Mouse (Mus musculus) cortical plate, adult 2 months (tissue): ENCODE results near the gene Parp4. TPM values are rescaled to one million over a fixed set of nuclear protein-coding genes. Genes with fewer than 3 reads are reported as not detected.
A peak's percentile ranks its signal among the peaks of the same experiment; 100 is the strongest.

Experiments used
- H3K27ac ChIP-seq: fragments of 200-500 bp; 2 replicates; pipeline ENCODE4 v1.5.1; 2012; ENCODE audit warnings: low read length, control low read depth, inconsistent platforms; ENCODE audit not compliant: insufficient read depth
- H3K4me1 ChIP-seq: fragments of 200-500 bp; 2 replicates; pipeline ENCODE4 v1.6.1; 2011; ENCODE audit warnings: low read length; ENCODE audit not compliant: control insufficient read depth, insufficient read depth
- H3K4me3 ChIP-seq: fragments of 200-500 bp; 2 replicates; pipeline ENCODE4 v1.5.1; 2011; ENCODE audit warnings: mild to moderate bottlenecking, low read length, control low read depth; ENCODE audit not compliant: insufficient read depth
- CTCF ChIP-seq: fragments of 200-500 bp; IDR thresholded peaks from 2 replicates; pipeline ENCODE4 v1.5.1; 2011; ENCODE audit warnings: mild to moderate bottlenecking, control low read depth, low read length; ENCODE audit not compliant: insufficient read depth; ENCODE audit errors: extremely low read depth
- POLR2A ChIP-seq: fragments of 200-500 bp; IDR thresholded peaks from 2 replicates; pipeline ENCODE4 v1.6.1; 2011; ENCODE audit warnings: mild to moderate bottlenecking, low read length, control low read depth; ENCODE audit not compliant: insufficient read depth; ENCODE audit errors: extremely low read depth
- polyA plus RNA-seq: library from polyadenylated mRNA; depleted of rRNA; stranded (reverse); fragments of >200 nt; gene quantifications from 2 replicates; pipeline ENCODE4 v1.2.3, GENCODE M21; 2012

The Parp4 gene
- polyA plus RNA-seq, 1 experiment, result 5.3 TPM

DNA sequence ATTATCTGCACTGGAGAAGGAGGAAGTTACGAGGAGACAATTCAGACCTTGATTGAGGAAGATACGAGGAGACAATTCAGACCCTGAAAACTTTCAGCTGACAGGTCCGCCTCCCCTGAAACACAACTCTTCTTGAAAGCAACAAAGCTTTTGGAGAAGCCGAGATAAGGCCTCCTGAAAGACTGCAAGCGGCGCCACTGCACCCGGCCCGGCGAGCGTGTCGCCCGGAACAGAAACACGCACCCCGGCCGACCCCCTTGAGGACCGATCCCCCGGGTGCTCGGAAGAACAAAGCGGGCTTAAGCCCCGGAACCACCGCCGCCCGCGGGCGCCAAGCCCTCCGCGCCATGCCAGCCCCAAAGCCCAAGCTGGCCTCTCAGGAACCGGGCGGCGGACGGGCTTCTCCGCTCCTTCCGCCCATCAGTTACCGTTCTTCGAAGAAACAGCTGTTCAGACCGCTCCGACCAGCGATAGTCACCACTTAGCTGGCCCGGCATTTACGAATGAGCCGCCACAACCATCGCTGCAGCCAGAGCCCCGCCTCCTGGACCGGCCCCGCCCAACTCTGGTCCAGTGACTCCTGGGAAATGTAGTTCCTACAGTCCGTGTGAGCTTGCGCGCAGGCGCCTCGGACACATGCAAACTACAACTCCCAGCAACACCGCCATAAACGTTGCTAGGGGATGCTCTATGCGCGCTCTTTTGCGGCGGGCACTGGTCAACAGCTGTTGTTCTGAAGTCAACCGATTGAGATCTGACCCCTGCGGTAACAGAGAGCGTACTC, 3.9 kb upstream of the Parp4 start:
- peak overlapping the region; percentile 37 for H3K4me3 ChIP-seq
- H3K4me1 ChIP-seq, result no peaks in the 10 kb centered on the region; the same call in 1 of the 2 replicates
- TF ChIP-seq POLR2A, result peak; percentile 96
- no peak for TF ChIP-seq CTCF
- no peak overlapping the region for H3K27ac ChIP-seq

DNA sequence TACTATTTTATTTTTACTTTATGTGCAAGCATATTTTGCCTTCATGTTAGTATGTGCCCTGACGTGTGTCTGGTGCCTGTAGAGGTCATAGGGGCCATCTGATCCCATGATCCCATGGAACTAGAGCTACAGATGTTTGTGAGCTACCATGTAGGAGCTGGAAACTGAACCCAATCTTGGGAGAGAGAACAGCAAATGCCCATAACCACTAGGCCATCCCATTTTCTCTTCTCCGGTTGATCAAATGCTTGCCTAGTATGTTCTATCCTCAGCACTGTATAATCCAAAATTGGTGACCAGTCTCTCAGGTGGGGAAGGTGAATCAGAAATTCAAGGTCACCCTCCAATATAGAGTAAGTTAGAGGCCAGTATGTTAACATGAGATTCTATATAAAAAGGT, 2.9 kb upstream of the Parp4 start:
- no peak overlapping the region; the same call in 1 of the 2 replicates for H3K4me3 ChIP-seq
- TF ChIP-seq CTCF (no peak), POLR2A (no peak)

GRCm38 (mm10) chr14:56575969-56576901, 816 bp downstream of the Parp4 start:
- TF ChIP-seq POLR2A, result no peak
- TF ChIP-seq CTCF, result no peak
- Histone ChIP-seq H3K27ac (no peak overlapping the region), H3K4me1 (no peaks in the 10 kb centered on the region; the same call in 1 of the 2 replicates), H3K4me3 (peak overlapping the region; percentile 60; the same call in 1 of the 2 replicates)

More for the DNA sequence above, 2.9 kb upstream of the Parp4 start:
- no peak overlapping the region for H3K27ac ChIP-seq
- no peaks in the 10 kb centered on the region; the same call in 1 of the 2 replicates for H3K4me1 ChIP-seq

- TF ChIP-seq CTCF (no peak), POLR2A (no peak)
Observed at GRCm38 (mm10) chr14:56579011-56579410, 3.6 kb downstream of the Parp4 start.

DNA sequence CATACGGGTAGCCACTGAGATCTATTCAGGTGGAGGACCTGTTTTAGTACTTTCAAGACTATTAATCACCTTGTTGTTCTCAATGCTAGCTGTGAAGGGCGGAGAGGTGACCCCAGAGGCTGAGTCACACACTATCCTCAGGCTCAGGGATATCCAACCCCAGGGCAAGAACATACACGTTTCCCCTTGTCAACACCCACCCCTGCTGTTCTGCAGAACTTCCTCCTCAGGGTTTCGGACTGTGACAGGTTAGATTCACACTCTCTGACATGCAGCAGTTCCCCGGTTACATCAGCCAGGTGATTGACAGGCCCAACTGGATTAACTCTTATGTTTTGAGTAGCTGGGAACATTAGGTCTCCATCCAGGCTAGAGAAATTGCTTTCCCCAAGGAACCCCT, 5.7 kb downstream of the Parp4 start:
- Histone ChIP-seq H3K4me3 (no peak overlapping the region), H3K4me1 (no peaks in the 10 kb centered on the region), H3K27ac (no peak overlapping the region)
- TF ChIP-seq POLR2A, result no peak
- no peak for TF ChIP-seq CTCF

More at GRCm38 (mm10) chr14:56579011-56579410, 3.6 kb downstream of the Parp4 start:
- Histone ChIP-seq H3K4me1 (no peaks in the 10 kb centered on the region), H3K27ac (no peak overlapping the region), H3K4me3 (no peak overlapping the region)

- Histone ChIP-seq H3K27ac (no peak overlapping the region), H3K4me1 (no peaks in the 10 kb centered on the region), H3K4me3 (no peak overlapping the region)
- TF ChIP-seq POLR2A (no peak), CTCF (no peak)
Observed at GRCm38 (mm10) chr14:56582294-56582693, 6.9 kb downstream of the Parp4 start.

DNA sequence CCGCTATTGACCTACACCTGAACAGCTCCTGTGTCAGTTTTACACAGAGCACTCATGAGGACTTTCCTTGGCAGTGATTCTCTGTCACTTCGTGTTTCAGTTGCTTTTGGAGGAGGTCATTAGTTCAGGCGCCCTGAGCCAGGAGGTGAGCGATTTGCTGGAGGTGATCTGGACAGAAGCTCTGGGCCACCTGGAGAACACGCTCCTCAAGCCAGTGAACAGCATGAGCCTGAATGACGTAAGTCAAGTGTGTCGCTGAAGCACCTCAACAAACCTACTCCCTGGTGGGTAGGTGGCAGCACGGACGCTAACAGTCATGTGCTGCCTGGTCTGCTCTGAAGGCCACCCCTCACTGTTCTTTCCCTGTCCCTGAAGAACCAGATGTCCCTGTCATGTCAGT, 16.8 kb downstream of the Parp4 start:
- H3K4me1 ChIP-seq, result no peaks in the 10 kb centered on the region
- no peak for TF ChIP-seq CTCF
- no peak for TF ChIP-seq POLR2A

DNA sequence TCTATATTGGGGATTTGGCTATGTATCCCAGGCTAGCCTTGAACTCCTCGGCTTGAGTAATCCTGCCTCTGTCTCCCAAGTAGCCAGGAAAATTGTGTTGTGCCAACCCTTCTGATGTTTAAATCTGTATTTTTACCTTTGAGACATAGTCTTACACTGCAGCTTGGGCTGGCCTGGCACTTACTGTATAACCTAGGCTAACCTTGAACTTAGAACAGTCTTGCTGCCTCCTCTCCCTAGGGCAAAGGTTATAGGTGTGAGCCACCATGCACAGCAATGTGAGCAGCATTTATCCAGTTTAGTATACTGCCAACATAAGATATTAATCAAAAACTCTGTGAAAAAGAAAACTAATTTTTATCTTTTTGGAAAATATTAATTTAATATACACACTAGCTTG, 19.4 kb downstream of the Parp4 start:
- Histone ChIP-seq H3K4me1 (no peaks in the 10 kb centered on the region), H3K4me3 (no peak overlapping the region), H3K27ac (no peak overlapping the region)
- TF ChIP-seq CTCF (no peak), POLR2A (no peak)

More for the DNA sequence above, 16.8 kb downstream of the Parp4 start:
- H3K27ac ChIP-seq, result no peak overlapping the region
- no peak overlapping the region for H3K4me3 ChIP-seq

- no peak overlapping the region for H3K4me3 ChIP-seq
- no peak overlapping the region for H3K27ac ChIP-seq
- no peaks in the 10 kb centered on the region for H3K4me1 ChIP-seq
- TF ChIP-seq POLR2A (no peak), CTCF (peak; percentile 35; the same call in 1 of the 2 replicates)
Observed at GRCm38 (mm10) chr14:56598759-56599158, 23.3 kb downstream of the Parp4 start.
